In the genomic region with DNA sequence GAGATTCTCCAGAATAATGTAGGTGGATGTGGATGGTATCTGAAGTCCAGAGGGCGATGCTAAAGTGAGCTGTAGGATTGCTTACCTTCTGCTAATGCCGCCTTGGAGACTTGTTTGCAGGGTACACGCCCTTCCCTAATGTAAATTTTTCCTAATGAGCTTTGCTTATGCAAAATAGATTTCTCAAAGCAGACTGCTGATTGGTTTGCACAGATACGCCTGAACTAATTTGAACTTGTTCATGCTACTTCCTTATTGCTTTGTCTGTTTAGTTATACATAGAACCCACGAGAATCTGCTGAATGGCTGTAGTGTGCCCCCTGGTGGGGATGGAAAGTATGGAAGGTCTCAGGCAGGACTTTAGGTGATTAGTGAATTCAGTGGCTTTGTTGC, we compare ENCODE assay signal across 8 mouse cellular contexts. TPM values are rescaled to one million over a fixed set of nuclear protein-coding genes. Genes with fewer than 3 reads are reported as not detected.
DNase-seq lines count a peak whose midpoint lies in the region; ATAC-seq and TF ChIP-seq lines count a peak whose summit lies in the region.

No protein-coding gene starts in this region.

- peaks cover 11% of the 10 kb centered on the region for H3K36me3 ChIP-seq in heart, embryonic 11.5 days (ENCODE audit: control insufficient read depth, insufficient read depth, low read length)
- peaks cover 9% of the 10 kb centered on the region for H3K36me3 ChIP-seq in kidney, embryonic 14.5 days (ENCODE audit: control insufficient read depth, insufficient read depth, low read length)
- H3K36me3 ChIP-seq in neural tube, embryonic 14.5 days (ENCODE audit: control insufficient read depth, insufficient read depth, low read length): peaks cover 9% of the 10 kb centered on the region; the same call in 1 of the 2 replicates

- no peak for ATAC-seq in heart, embryonic 11.5 days (replicated peaks; ENCODE audit: insufficient number of reproducible peaks, low FRiP score, low TSS enrichment)
- ATAC-seq in kidney, embryonic 14.5 days (ENCODE audit: low FRiP score, low TSS enrichment): peak; percentile 28; the same call in 1 of the 2 replicates
- peak; percentile 15; the same call in 1 of the 2 replicates for ATAC-seq in neural tube, embryonic 14.5 days (ENCODE audit: low read depth)

- no peaks in the 10 kb centered on the region for H3K9me3 ChIP-seq in heart, embryonic 11.5 days (replicated peaks; ENCODE audit: control insufficient read depth, low read length)
- no peaks in the 10 kb centered on the region for H3K9me3 ChIP-seq in kidney, embryonic 14.5 days (ENCODE audit: control insufficient read depth, low read length)
- no peaks in the 10 kb centered on the region for H3K9me3 ChIP-seq in neural tube, embryonic 14.5 days (ENCODE audit: control insufficient read depth, low read length)

- DNase-seq in CD4-positive helper T cell, adult 2 months (ENCODE audit: low read depth, low spot score): peak; percentile 85
- peak; percentile 72 for DNase-seq in NIH3T3 (ENCODE audit: low read depth)
- DNase-seq in embryo, embryonic 11 days: peak; percentile 71
- DNase-seq in lung, adult 2 months: peak; percentile 71
- DNase-seq in thymus, postnatal 10 days (ENCODE audit: low spot score in 2 of 2): peak; percentile 51 to 79

- no peak overlapping the region for H3K9ac ChIP-seq in heart, embryonic 11.5 days (ENCODE audit: low read depth, low read length)
- no peak overlapping the region for H3K9ac ChIP-seq in kidney, embryonic 14.5 days (ENCODE audit: low read depth, low read length)
- no peak overlapping the region for H3K9ac ChIP-seq in neural tube, embryonic 14.5 days (replicated peaks; ENCODE audit: low read depth, low read length)

- no peak for TF ChIP-seq POLR2A in lung, adult 2 months (IDR thresholded peaks at IDR 0.05; ENCODE audit: borderline replicate concordance, extremely low read depth, low read depth, low read length)

- peak; percentile 46 for TF ChIP-seq CTCF in lung, adult 2 months (IDR thresholded peaks at IDR 0.05; ENCODE audit: insufficient read depth, low read length)

- H3K4me1 ChIP-seq in heart, embryonic 11.5 days (ENCODE audit: control insufficient read depth, insufficient read depth, low read length): no peaks in the 10 kb centered on the region
- no peaks in the 10 kb centered on the region for H3K4me1 ChIP-seq in kidney, embryonic 14.5 days (ENCODE audit: control insufficient read depth, insufficient read depth, low read length)
- peaks cover 17% of the 10 kb centered on the region for H3K4me1 ChIP-seq in lung, adult 2 months (ENCODE audit: control insufficient read depth, insufficient read depth, low read length)
- peaks cover 6% of the 10 kb centered on the region; the same call in 1 of the 2 replicates for H3K4me1 ChIP-seq in neural tube, embryonic 14.5 days (ENCODE audit: control insufficient read depth, insufficient read depth, low read length)

- H3K27me3 ChIP-seq in heart, embryonic 11.5 days (ENCODE audit: control insufficient read depth, insufficient read depth, low read length): no peaks in the 10 kb centered on the region
- no peaks in the 10 kb centered on the region for H3K27me3 ChIP-seq in kidney, embryonic 14.5 days (ENCODE audit: control insufficient read depth, insufficient read depth, low read length)
- no peaks in the 10 kb centered on the region for H3K27me3 ChIP-seq in neural tube, embryonic 14.5 days (ENCODE audit: control insufficient read depth, insufficient read depth, low read length)

- no peak overlapping the region for H3K4me2 ChIP-seq in heart, embryonic 11.5 days
- H3K4me2 ChIP-seq in kidney, embryonic 14.5 days (replicated peaks; ENCODE audit: low read depth, low read length): no peak overlapping the region
- no peak overlapping the region for H3K4me2 ChIP-seq in neural tube, embryonic 14.5 days (ENCODE audit: low read depth, low read length)

- 62% methylated on average over 5 of the region's 5 CpGs for WGBS in heart, embryonic 11.5 days (ENCODE audit: insufficient replicate concordance)
- WGBS in kidney, embryonic 14.5 days: 69% methylated on average over 5 of the region's 5 CpGs
- WGBS in lung, adult 2 months: 43% methylated on average over 5 of the region's 5 CpGs
- 41% methylated on average over 5 of the region's 5 CpGs for WGBS in neural tube, embryonic 14.5 days

- peak overlapping the region; percentile 46; the same call in 1 of the 2 replicates for H3K27ac ChIP-seq in heart, embryonic 11.5 days (ENCODE audit: low read depth, low read length)
- H3K27ac ChIP-seq in kidney, embryonic 14.5 days (ENCODE audit: low read depth, low read length): no peak overlapping the region
- no peak overlapping the region for H3K27ac ChIP-seq in neural tube, embryonic 14.5 days (ENCODE audit: low read depth, low read length)

- H3K4me3 ChIP-seq in heart, embryonic 11.5 days (ENCODE audit: low read depth, low read length): no peak overlapping the region
- no peak overlapping the region for H3K4me3 ChIP-seq in kidney, embryonic 14.5 days (ENCODE audit: low read length)
- peak overlapping the region; percentile 21 for H3K4me3 ChIP-seq in lung, adult 2 months (replicated peaks; ENCODE audit: extremely low read depth, low read depth, low read length)
- no peak overlapping the region for H3K4me3 ChIP-seq in neural tube, embryonic 14.5 days (ENCODE audit: low read depth, low read length)

RNA-seq across cellular contexts. Expression of a gene that starts 49.6 kb away (rescaled TPM):
- polyA plus RNA-seq in heart, embryonic 11.5 days (2014; fragmentation: Nextera tagmentation; extraction: Ambion mirVana): 43.1 and 49.7 TPM in 2 replicates
- 31.3 and 54.2 TPM in 2 replicates for polyA plus RNA-seq in kidney, embryonic 14.5 days (2014; fragmentation: Nextera tagmentation; extraction: Ambion mirVana)
- polyA plus RNA-seq in lung, adult 2 months (2012; rRNA removed): 24.8 and 28.3 TPM in 2 replicates
- 49.2 and 59.5 TPM in 2 replicates for polyA plus RNA-seq in neural tube, embryonic 14.5 days (2014; fragmentation: Nextera tagmentation; extraction: Ambion mirVana)
